Mouse (Mus musculus): ENCODE measurements around the gene Sez6l.

Sez6l gene

GRCm38 (mm10) chr5:112384805-112385472 is 192.0 kb downstream of the Sez6l start:
- peak; percentile 18 for DNase-seq (ENCODE audit: low read depth)

DNA sequence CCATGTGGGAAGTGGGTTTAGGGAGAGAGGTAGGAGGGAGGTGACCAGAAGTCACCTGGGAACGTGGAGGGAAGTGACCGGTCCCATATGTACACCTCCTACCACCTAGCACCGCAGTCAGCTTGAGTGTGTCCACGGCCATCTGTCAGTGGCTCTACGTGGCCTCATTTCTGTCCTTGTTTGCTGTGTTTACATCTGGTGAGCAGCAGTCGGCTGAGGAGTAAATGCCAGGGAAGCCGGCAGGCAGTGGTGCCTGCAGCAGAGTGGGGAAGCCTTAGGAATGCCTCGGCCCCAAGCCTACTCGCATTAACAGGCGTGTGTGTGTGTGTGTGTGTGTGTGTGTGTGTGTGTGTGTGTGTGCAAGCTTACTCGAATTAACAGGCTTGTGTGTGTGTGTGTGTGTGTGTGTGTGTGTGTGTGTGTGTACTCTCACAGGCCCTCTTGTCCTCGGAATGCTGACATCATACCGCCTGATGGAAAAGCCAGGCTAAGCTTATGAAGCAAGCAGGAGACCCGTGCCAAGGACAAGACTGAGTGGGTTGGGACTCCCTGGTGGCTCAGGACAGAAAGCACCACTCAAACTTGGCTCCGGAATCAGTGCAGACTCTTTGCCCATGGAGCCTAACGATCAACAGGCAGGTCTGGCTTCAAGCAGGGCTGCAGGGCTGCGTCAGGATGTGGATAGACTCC is 194.2 kb downstream of the Sez6l start:
- DNase-seq (ENCODE audit: low read depth), result no peak

DNA sequence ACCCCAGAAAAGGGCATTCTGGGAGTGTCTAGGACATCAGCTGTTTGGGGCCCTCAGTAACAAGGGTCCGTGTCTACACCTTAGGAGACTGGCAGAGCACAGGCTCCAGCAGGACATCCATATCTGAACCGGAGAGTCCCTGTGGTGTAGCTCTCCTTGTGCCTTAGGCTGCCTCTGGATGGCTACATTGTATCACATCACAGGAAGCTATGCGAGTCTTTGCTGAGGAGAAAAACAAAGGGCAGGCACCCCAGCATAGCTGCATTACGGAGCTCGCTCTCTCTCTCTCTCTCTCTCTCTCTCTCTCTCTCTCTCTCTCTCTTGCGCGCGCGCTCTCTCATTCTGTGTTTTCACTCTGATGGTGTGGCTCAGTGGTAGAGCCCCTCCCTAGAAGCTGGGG is 194.9 kb downstream of the Sez6l start:
- DNase-seq (ENCODE audit: low read depth), result no peak

GRCm38 (mm10) chr5:112381154-112381553 is 195.8 kb downstream of the Sez6l start:
- no peak for DNase-seq (ENCODE audit: low read depth)

GRCm38 (mm10) chr5:112378716-112379115 is 198.3 kb downstream of the Sez6l start:
- DNase-seq (ENCODE audit: low read depth), result no peak

- DNase-seq (ENCODE audit: low read depth), result no peak
Observed at GRCm38 (mm10) chr5:112377380-112377779, 199.6 kb downstream of the Sez6l start.

- DNase-seq (ENCODE audit: low read depth), result no peak
Observed at GRCm38 (mm10) chr5:112376111-112376510, 200.9 kb downstream of the Sez6l start.

- DNase-seq (ENCODE audit: low read depth), result no peak
Observed at GRCm38 (mm10) chr5:112371933-112372332, 205.1 kb downstream of the Sez6l start.

DNA sequence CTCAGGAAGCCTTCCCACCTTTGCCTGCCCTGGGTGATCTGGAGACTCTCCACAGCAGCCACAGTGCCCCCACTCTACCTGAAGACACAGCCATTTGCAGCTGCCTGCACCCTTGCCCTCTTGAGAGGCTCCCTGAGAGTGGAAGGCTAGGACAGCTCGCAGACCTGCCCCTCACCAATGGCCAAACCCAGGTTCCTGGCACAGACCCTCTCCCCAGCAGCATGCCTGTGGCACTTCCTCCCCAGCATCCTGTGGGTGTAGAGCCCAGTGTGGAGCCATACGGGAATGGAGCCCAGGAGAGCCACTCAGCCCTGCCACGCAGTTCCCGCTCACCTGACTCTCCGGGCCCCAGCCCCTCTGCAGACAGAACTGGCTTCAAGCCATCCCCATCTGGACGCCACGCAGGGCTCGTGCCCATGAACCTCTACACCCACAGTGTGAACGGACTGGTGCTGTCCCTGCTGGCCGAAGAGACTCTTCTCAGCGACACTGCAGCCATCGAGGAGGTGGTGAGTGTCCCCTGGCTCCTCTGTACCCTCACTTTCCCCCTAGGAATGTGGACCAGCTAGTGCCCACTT is 206.7 kb downstream of the Sez6l start:
- no peak for DNase-seq (ENCODE audit: low read depth)

DNA sequence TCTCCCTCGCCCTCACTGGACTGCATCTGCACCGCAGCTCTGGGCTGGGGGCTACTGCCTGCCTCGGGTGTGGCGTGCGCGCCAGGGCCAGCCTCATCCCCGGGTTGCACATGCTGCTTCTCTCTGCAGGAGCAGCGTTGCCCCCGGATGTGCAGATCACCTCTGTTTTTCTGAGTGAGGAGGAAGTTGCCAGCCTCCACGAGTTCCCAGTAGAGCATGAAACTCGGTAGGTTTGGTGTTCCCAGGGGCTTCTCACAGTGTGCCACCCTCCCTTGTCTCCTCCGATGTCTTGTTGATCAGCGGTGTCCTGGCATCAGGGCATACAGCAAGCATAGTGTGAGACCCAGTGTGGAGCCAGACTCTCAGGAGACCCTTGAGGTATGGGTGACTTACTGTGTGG is 207.7 kb downstream of the Sez6l start:
- DNase-seq (ENCODE audit: low read depth), result no peak
